Mouse (Mus musculus) liver, postnatal 0 days (tissue): ENCODE results near the gene Jak2.

Experiments
- CTCF ChIP-seq: sonication (generic); IDR thresholded peaks from 2 replicates; pipeline ENCODE4 v1.5.1; 2016; ENCODE audit warnings: antibody characterized with exemption, low read depth
- EP300 ChIP-seq: IDR thresholded peaks from 2 replicates; pipeline ENCODE4 v1.6.1; 2016; ENCODE audit warnings: antibody characterized with exemption, low read depth, mild to moderate bottlenecking

DNA sequence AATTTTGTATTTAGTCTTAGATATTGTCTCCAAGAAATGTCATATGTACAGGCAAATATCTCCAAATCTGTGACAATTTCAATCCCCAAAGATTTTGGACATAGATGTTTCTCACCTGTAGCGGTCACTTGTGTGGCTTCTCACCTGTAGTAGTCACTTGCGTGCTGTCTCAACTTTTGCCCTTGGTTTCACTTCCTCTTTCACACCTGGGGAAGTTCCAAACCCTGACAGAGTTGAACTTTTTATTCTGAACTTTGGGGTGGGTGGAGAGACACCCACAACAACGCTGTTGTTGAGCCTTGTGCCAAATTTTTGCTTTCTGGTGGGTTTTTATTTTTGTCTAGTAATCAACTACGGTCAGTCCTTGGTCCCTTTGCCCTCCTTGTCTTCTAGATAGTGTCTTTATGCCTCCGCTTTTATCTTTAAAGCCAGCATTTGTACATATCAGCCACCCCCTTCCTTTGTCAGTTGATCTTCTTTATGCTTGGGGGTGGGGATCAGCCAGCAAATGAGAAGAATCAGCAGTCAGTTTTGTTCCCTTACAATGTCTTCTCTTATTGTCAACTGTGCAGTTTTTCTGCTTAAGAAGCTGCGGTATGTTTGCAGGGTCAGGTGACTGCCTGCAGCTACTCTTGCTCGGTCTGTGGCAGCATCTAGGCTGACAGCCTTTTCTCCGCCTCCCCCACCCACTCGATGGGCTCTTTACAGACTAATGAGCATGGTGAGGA lies 14.8 kb upstream of the Jak2 start:
- TF ChIP-seq CTCF (no peak), EP300 (peak; percentile 84)
